Mouse (Mus musculus): ENCODE measurements around the gene Pdia3. TPM values are rescaled to one million over a fixed set of nuclear protein-coding genes. Genes with fewer than 3 reads are reported as not detected.
"Not testable (repeated sequence)": the region's sequence is repeated elsewhere in the genome, so short reads cannot be mapped to it uniquely, and the experiment has no call there.

Gene Pdia3
- total RNA-seq, 1 experiment from 2014 or later = 379 TPM

- DNase-seq = peak; percentile 85
Measured at GRCm38 (mm10) chr2:121442259-121443067, 28.9 kb downstream of the Pdia3 start.

GRCm38 (mm10) chr2:121443068-121443349 lies 29.4 kb downstream of the Pdia3 start:
- no peak for DNase-seq

GRCm38 (mm10) chr2:121444178-121444577 lies 30.6 kb downstream of the Pdia3 start, which contains the start of gene Ell3:
Ell3 (minus strand) TSS chr2:121444278.
- no peak for DNase-seq

- DNase-seq = no peak
Measured at GRCm38 (mm10) chr2:121445117-121445516, 31.5 kb downstream of the Pdia3 start.

- DNase-seq = no peak
Measured at GRCm38 (mm10) chr2:121446506-121446905, 32.9 kb downstream of the Pdia3 start.

GRCm38 (mm10) chr2:121447006-121447405 lies 33.4 kb downstream of the Pdia3 start:
- DNase-seq = no peak

GRCm38 (mm10) chr2:121448136-121448535 lies 34.6 kb downstream of the Pdia3 start:
- DNase-seq = peak; percentile 36

- DNase-seq = peak; percentile 100
Measured at GRCm38 (mm10) chr2:121448739-121449535, 35.4 kb downstream of the Pdia3 start, which contains the start of gene Serf2. Serf2 (plus strand) TSS chr2:121449195.

GRCm38 (mm10) chr2:121449545-121450011 lies 36.0 kb downstream of the Pdia3 start:
- DNase-seq = peak; percentile 39

- no peak for DNase-seq
Measured at GRCm38 (mm10) chr2:121450093-121450492, 36.5 kb downstream of the Pdia3 start.

GRCm38 (mm10) chr2:121452361-121452760 lies 38.8 kb downstream of the Pdia3 start:
- DNase-seq = no peak

GRCm38 (mm10) chr2:121452990-121453389 lies 39.4 kb downstream of the Pdia3 start, which contains the start of gene Hypk:
Hypk (plus strand) TSS chr2:121453290.
- no peak for DNase-seq

- no peak for DNase-seq
Measured at GRCm38 (mm10) chr2:121453917-121454316, 40.3 kb downstream of the Pdia3 start.

- DNase-seq = no peak
Measured at GRCm38 (mm10) chr2:121455534-121455933, 42.0 kb downstream of the Pdia3 start.

GRCm38 (mm10) chr2:121456692-121457642 lies 43.4 kb downstream of the Pdia3 start, which contains the start of gene Serinc4:
Serinc4 (minus strand) TSS chr2:121456781.
- peak; percentile 85 for DNase-seq

GRCm38 (mm10) chr2:121460071-121460470 lies 46.5 kb downstream of the Pdia3 start:
- DNase-seq = no peak

GRCm38 (mm10) chr2:121468982-121469381 lies 55.4 kb downstream of the Pdia3 start:
- DNase-seq = not testable (repeated sequence)

- DNase-seq = not testable (repeated sequence)
Measured at GRCm38 (mm10) chr2:121472783-121473182, 59.2 kb downstream of the Pdia3 start.

- DNase-seq = peak; percentile 69
Measured at GRCm38 (mm10) chr2:121473301-121474179, 60.0 kb downstream of the Pdia3 start, which contains the start of gene Mfap1b. Mfap1b (minus strand) TSS chr2:121474067.

GRCm38 (mm10) chr2:121474180-121474535 lies 60.6 kb downstream of the Pdia3 start:
- no peak for DNase-seq

- not testable (repeated sequence) for DNase-seq
Measured at GRCm38 (mm10) chr2:121475306-121475705, 61.7 kb downstream of the Pdia3 start.
